Mouse (Mus musculus) retina, postnatal 1 day (tissue): ENCODE results near the gene Gna15.

Source experiments
- DNase-seq: peaks from one replicate; pipeline ENCODE4 v3.0.0-alpha.2; 2012

Gene Gna15

GRCm38 (mm10) chr10:81524051-81524605, at the start of gene Gna15:
TSS of gene Gna15 (minus strand) at chr10:81524225.
- no peak for DNase-seq

GRCm38 (mm10) chr10:81572975-81573374, 49.0 kb upstream of the Gna15 start:
- DNase-seq: no peak

GRCm38 (mm10) chr10:81572133-81572671, 48.2 kb upstream of the Gna15 start:
- DNase-seq: no peak

- peak; percentile 100 for DNase-seq
Observed at GRCm38 (mm10) chr10:81571501-81571876, 47.5 kb upstream of the Gna15 start.

GRCm38 (mm10) chr10:81570831-81571500, 46.9 kb upstream of the Gna15 start:
- DNase-seq: peak; percentile 98

GRCm38 (mm10) chr10:81570238-81570800, 46.3 kb upstream of the Gna15 start:
- no peak for DNase-seq

- peak; percentile 35 for DNase-seq
Observed at GRCm38 (mm10) chr10:81569507-81570237, 45.6 kb upstream of the Gna15 start.

GRCm38 (mm10) chr10:81568381-81569191, 44.6 kb upstream of the Gna15 start:
- peak; percentile 88 for DNase-seq

GRCm38 (mm10) chr10:81565257-81566228, 41.5 kb upstream of the Gna15 start:
- peak; percentile 26 for DNase-seq

- DNase-seq: peak; percentile 53
Observed at GRCm38 (mm10) chr10:81564734-81565133, 40.7 kb upstream of the Gna15 start.

GRCm38 (mm10) chr10:81564216-81564615, 40.2 kb upstream of the Gna15 start:
- peak; percentile 35 for DNase-seq

GRCm38 (mm10) chr10:81563481-81563880, 39.5 kb upstream of the Gna15 start:
- no peak for DNase-seq

GRCm38 (mm10) chr10:81562411-81562810, 38.4 kb upstream of the Gna15 start:
- no peak for DNase-seq

- peak; percentile 53 for DNase-seq
Observed at GRCm38 (mm10) chr10:81560719-81561459, 36.9 kb upstream of the Gna15 start.

GRCm38 (mm10) chr10:81559627-81560539, 35.9 kb upstream of the Gna15 start:
- DNase-seq: peak; percentile 60

GRCm38 (mm10) chr10:81559163-81559626, 35.2 kb upstream of the Gna15 start, which contains the start of gene Aes:
TSS of gene Aes (plus strand) at chr10:81559488.
- peak; percentile 74 for DNase-seq

- DNase-seq: no peak
Observed at GRCm38 (mm10) chr10:81557491-81557890, 33.5 kb upstream of the Gna15 start.

- DNase-seq: no peak
Observed at GRCm38 (mm10) chr10:81556282-81556681, 32.3 kb upstream of the Gna15 start.
